Mouse (Mus musculus) brain, embryonic 14.5 days (tissue): ENCODE results near the gene Rdh12.

Experiments used
- CTCF ChIP-seq: fragments of 200-500 bp; IDR thresholded peaks from 2 replicates; pipeline ENCODE4 v1.5.1; 2012; ENCODE audit warnings: inconsistent platforms, mild to moderate bottlenecking, moderate library complexity, borderline replicate concordance; ENCODE audit not compliant: insufficient read depth, insufficient read length; ENCODE audit errors: extremely low read depth
- POLR2A ChIP-seq: fragments of 200-500 bp; IDR thresholded peaks from 2 replicates; pipeline ENCODE4 v1.6.1; 2012; ENCODE audit warnings: mild to moderate bottlenecking, inconsistent platforms, borderline replicate concordance; ENCODE audit not compliant: poor library complexity, insufficient read depth, insufficient read length, severe bottlenecking; ENCODE audit errors: extremely low read depth

- no peak for TF ChIP-seq POLR2A
- TF ChIP-seq CTCF: no peak
Measured at GRCm38 (mm10) chr12:79253294-79254053, 44.8 kb downstream of the Rdh12 start.
